Mouse (Mus musculus) forebrain, embryonic 15.5 days (tissue): Measurements from ENCODE around the gene Jmjd7. TPM values are rescaled to one million over a fixed set of nuclear protein-coding genes. Genes with fewer than 3 reads are reported as not detected.

Experiments
- ATAC-seq: fragments of 200-750 bp; cut with Nextera tagmentation; replicated peaks from 2 replicates; pipeline ENCODE4 v1.8.0; 2017; ENCODE audit warnings: mild to moderate bottlenecking, moderate TSS enrichment, moderate library complexity
- H3K27ac ChIP-seq: fragments of 300-500 bp; sonication (generic); replicated peaks from 2 replicates; pipeline ENCODE4 v1.5.1; 2015; ENCODE audit warnings: mild to moderate bottlenecking, inconsistent platforms
- H3K27me3 ChIP-seq: fragments of 300-500 bp; sonication (generic); 2 replicates; pipeline ENCODE4 v1.6.1; 2015; ENCODE audit warnings: inconsistent platforms
- H3K36me3 ChIP-seq: fragments of 300-500 bp; sonication (generic); 2 replicates; pipeline ENCODE4 v1.6.1; 2015; ENCODE audit warnings: mild to moderate bottlenecking, inconsistent platforms
- H3K4me1 ChIP-seq: fragments of 300-500 bp; sonication (generic); 2 replicates; pipeline ENCODE4 v1.6.1; 2015; ENCODE audit warnings: inconsistent platforms
- H3K4me2 ChIP-seq: fragments of 300-500 bp; sonication (generic); replicated peaks from 2 replicates; pipeline ENCODE4 v1.6.1; 2015; ENCODE audit warnings: mild to moderate bottlenecking, inconsistent platforms
- H3K4me3 ChIP-seq: fragments of 300-500 bp; sonication (generic); 2 replicates; pipeline ENCODE4 v1.5.1; 2015; ENCODE audit warnings: mild to moderate bottlenecking, inconsistent platforms
- H3K9ac ChIP-seq: fragments of 300-500 bp; sonication (generic); replicated peaks from 2 replicates; pipeline ENCODE4 v1.6.1; 2015; ENCODE audit warnings: mild to moderate bottlenecking, inconsistent platforms
- H3K9me3 ChIP-seq: fragments of 300-500 bp; sonication (generic); 2 replicates; pipeline ENCODE4 v1.6.1; 2016; ENCODE audit warnings: inconsistent platforms
- WGBS: fragments of 180-500 bp; shearing (Covaris S2); methylation state at CpG from one replicate; pipeline ENCODE4 v1.1.7; 2015; ENCODE audit warnings: mixed read lengths; 5-methylcytosine and 5-hydroxymethylcytosine counted together
- polyA plus RNA-seq: library from polyadenylated mRNA; unstranded; fragments of >200 nt; fragmentation: Nextera tagmentation; extraction: Ambion mirVana; gene quantifications from 2 replicates; pipeline ENCODE4 v1.2.1, GENCODE M21; 2015

Gene Jmjd7
- polyA plus RNA-seq, 1 experiment from 2014 or later: 19.1 TPM

- Histone ChIP-seq H3K27me3 (no peaks in the 10 kb centered on the region), H3K27ac (peak overlapping the region; percentile 47; the same call in 1 of the 2 replicates)
- 82% methylated on average over 9 of the region's 9 CpGs for WGBS
Observed at GRCm38 (mm10) chr2:119995391-119996281, 31.6 kb upstream of the Jmjd7 start.

GRCm38 (mm10) chr2:119997354-119997753, 29.9 kb upstream of the Jmjd7 start:
- Histone ChIP-seq H3K4me3 (no peak overlapping the region), H3K27ac (no peak overlapping the region), H3K4me2 (no peak overlapping the region), H3K27me3 (no peaks in the 10 kb centered on the region), H3K9me3 (no peaks in the 10 kb centered on the region), H3K4me1 (no peaks in the 10 kb centered on the region), H3K9ac (no peak overlapping the region), H3K36me3 (peaks cover 5% of the 10 kb centered on the region; the same call in 1 of the 2 replicates)
- 84% methylated on average over 4 of the region's 4 CpGs for WGBS
- no peak for ATAC-seq

More at GRCm38 (mm10) chr2:119995391-119996281, 31.6 kb upstream of the Jmjd7 start:
- Histone ChIP-seq H3K36me3 (peaks cover 5% of the 10 kb centered on the region; the same call in 1 of the 2 replicates), H3K9ac (no peak overlapping the region), H3K4me3 (no peak overlapping the region), H3K9me3 (no peaks in the 10 kb centered on the region), H3K4me2 (no peak overlapping the region), H3K4me1 (no peaks in the 10 kb centered on the region)
- no peak for ATAC-seq

- no peak overlapping the region for H3K4me2 ChIP-seq
- H3K27me3 ChIP-seq: no peaks in the 10 kb centered on the region
- H3K9me3 ChIP-seq: no peaks in the 10 kb centered on the region
- H3K27ac ChIP-seq: no peak overlapping the region
- H3K36me3 ChIP-seq: peaks cover 5% of the 10 kb centered on the region; the same call in 1 of the 2 replicates
- no peak overlapping the region for H3K9ac ChIP-seq
- 98% methylated on average over 2 of the region's 2 CpGs for WGBS
- H3K4me1 ChIP-seq: no peaks in the 10 kb centered on the region
- ATAC-seq: no peak
- H3K4me3 ChIP-seq: no peak overlapping the region
Observed at GRCm38 (mm10) chr2:119999731-120000130, 27.6 kb upstream of the Jmjd7 start.

- WGBS: 82% methylated on average over 3 of the region's 3 CpGs
- no peak overlapping the region for H3K27ac ChIP-seq
- ATAC-seq: no peak
Observed at GRCm38 (mm10) chr2:120000882-120001584, 26.2 kb upstream of the Jmjd7 start.

GRCm38 (mm10) chr2:120001956-120002355, 25.3 kb upstream of the Jmjd7 start:
- 76% methylated on average over 4 of the region's 4 CpGs for WGBS
- no peak overlapping the region for H3K27ac ChIP-seq
- no peak overlapping the region for H3K4me3 ChIP-seq
- no peak for ATAC-seq
- no peaks in the 10 kb centered on the region for H3K4me1 ChIP-seq
- H3K9me3 ChIP-seq: no peaks in the 10 kb centered on the region
- H3K27me3 ChIP-seq: no peaks in the 10 kb centered on the region
- no peak overlapping the region for H3K9ac ChIP-seq
- H3K36me3 ChIP-seq: peaks cover 5% of the 10 kb centered on the region; the same call in 1 of the 2 replicates
- no peak overlapping the region for H3K4me2 ChIP-seq

More at GRCm38 (mm10) chr2:120000882-120001584, 26.2 kb upstream of the Jmjd7 start:
- Histone ChIP-seq H3K4me3 (no peak overlapping the region), H3K4me1 (no peaks in the 10 kb centered on the region), H3K36me3 (peaks cover 5% of the 10 kb centered on the region; the same call in 1 of the 2 replicates), H3K9ac (no peak overlapping the region), H3K4me2 (no peak overlapping the region), H3K9me3 (no peaks in the 10 kb centered on the region), H3K27me3 (no peaks in the 10 kb centered on the region)

- peaks cover under 1% of the 10 kb centered on the region; the same call in 1 of the 2 replicates for H3K36me3 ChIP-seq
- H3K4me2 ChIP-seq: no peak overlapping the region
- H3K9me3 ChIP-seq: no peaks in the 10 kb centered on the region
- H3K4me1 ChIP-seq: no peaks in the 10 kb centered on the region
- no peak overlapping the region for H3K27ac ChIP-seq
- no peak overlapping the region for H3K4me3 ChIP-seq
- WGBS: 80% methylated on average over 2 of the region's 2 CpGs
- ATAC-seq: no peak
- H3K27me3 ChIP-seq: no peaks in the 10 kb centered on the region
- H3K9ac ChIP-seq: no peak overlapping the region
Observed at GRCm38 (mm10) chr2:120003970-120004369, 23.3 kb upstream of the Jmjd7 start.

- no peaks in the 10 kb centered on the region for H3K9me3 ChIP-seq
- H3K27ac ChIP-seq: no peak overlapping the region
- no peak overlapping the region for H3K4me3 ChIP-seq
- ATAC-seq: no peak
- 98% methylated on average over 7 of the region's 7 CpGs for WGBS
- no peaks in the 10 kb centered on the region for H3K36me3 ChIP-seq
- H3K4me1 ChIP-seq: no peaks in the 10 kb centered on the region
- H3K27me3 ChIP-seq: no peaks in the 10 kb centered on the region
- no peak overlapping the region for H3K9ac ChIP-seq
- H3K4me2 ChIP-seq: no peak overlapping the region
Observed at GRCm38 (mm10) chr2:120006696-120007095, 20.6 kb upstream of the Jmjd7 start.

GRCm38 (mm10) chr2:120007680-120008210, 19.5 kb upstream of the Jmjd7 start:
- Histone ChIP-seq H3K27me3 (no peaks in the 10 kb centered on the region), H3K27ac (no peak overlapping the region), H3K9ac (no peak overlapping the region), H3K9me3 (no peaks in the 10 kb centered on the region), H3K36me3 (no peaks in the 10 kb centered on the region), H3K4me1 (no peaks in the 10 kb centered on the region), H3K4me3 (no peak overlapping the region), H3K4me2 (no peak overlapping the region)
- no peak for ATAC-seq
- WGBS: 86% methylated on average over 4 of the region's 4 CpGs

- H3K4me2 ChIP-seq: no peak overlapping the region
- peaks cover 4% of the 10 kb centered on the region; the same call in 1 of the 2 replicates for H3K36me3 ChIP-seq
- H3K4me3 ChIP-seq: no peak overlapping the region
- H3K27me3 ChIP-seq: no peaks in the 10 kb centered on the region
- no peak for ATAC-seq
- no peaks in the 10 kb centered on the region for H3K9me3 ChIP-seq
- H3K9ac ChIP-seq: no peak overlapping the region
- H3K4me1 ChIP-seq: no peaks in the 10 kb centered on the region
- WGBS: 89% methylated on average over 4 of the region's 4 CpGs
- no peak overlapping the region for H3K27ac ChIP-seq
Observed at GRCm38 (mm10) chr2:120008672-120009071, 18.6 kb upstream of the Jmjd7 start.

GRCm38 (mm10) chr2:120011462-120012200, 15.7 kb upstream of the Jmjd7 start:
- H3K4me3 ChIP-seq: no peak overlapping the region
- H3K4me1 ChIP-seq: no peaks in the 10 kb centered on the region
- H3K36me3 ChIP-seq: peaks cover 5% of the 10 kb centered on the region; the same call in 1 of the 2 replicates
- H3K9me3 ChIP-seq: no peaks in the 10 kb centered on the region
- H3K9ac ChIP-seq: no peak overlapping the region
- 81% methylated on average over 8 of the region's 8 CpGs for WGBS
- no peak overlapping the region for H3K27ac ChIP-seq
- ATAC-seq: 0 out of 2 replicates have a peak, but pooled peaks have one; percentile 29
- H3K4me2 ChIP-seq: no peak overlapping the region
- no peaks in the 10 kb centered on the region for H3K27me3 ChIP-seq

- 90% methylated on average over 13 of the region's 13 CpGs for WGBS
- peaks cover 14% of the 10 kb centered on the region; the same call in 1 of the 2 replicates for H3K36me3 ChIP-seq
- H3K9me3 ChIP-seq: no peaks in the 10 kb centered on the region
- H3K9ac ChIP-seq: no peak overlapping the region
- H3K4me1 ChIP-seq: no peaks in the 10 kb centered on the region
- no peak for ATAC-seq
- H3K4me3 ChIP-seq: no peak overlapping the region
- H3K27ac ChIP-seq: no peak overlapping the region
- H3K27me3 ChIP-seq: no peaks in the 10 kb centered on the region
- H3K4me2 ChIP-seq: no peak overlapping the region
Observed at GRCm38 (mm10) chr2:120012924-120013323, 14.4 kb upstream of the Jmjd7 start.
